Mouse (Mus musculus): ENCODE results near the gene Gad1.

The Gad1 gene

GRCm38 (mm10) chr2:70628397-70628796 lies 75.5 kb downstream of the Gad1 start:
- no peak for DNase-seq (ENCODE audit: low read depth, low spot score)

DNA sequence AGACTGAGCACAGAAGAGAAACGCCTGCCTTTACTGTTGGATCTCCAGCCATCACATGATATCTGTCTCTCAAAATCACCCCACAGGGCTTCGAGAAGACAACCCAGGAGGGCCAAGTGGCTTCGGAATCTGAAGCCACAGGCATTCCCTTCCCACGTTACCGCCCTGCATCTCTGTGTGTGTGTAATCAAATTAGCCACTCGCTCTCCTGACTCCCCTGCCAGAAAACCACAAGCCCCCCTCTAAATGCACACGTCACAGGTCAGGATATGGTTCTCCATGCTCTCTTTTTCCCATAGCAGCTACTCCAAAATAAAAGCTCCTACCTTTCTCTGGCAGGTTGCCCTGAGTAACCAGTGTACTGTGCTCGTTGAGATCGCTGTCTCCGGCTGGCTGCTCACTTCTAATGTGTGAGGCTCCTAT lies 76.5 kb downstream of the Gad1 start:
- no peak for DNase-seq (ENCODE audit: low read depth, low spot score)

DNA sequence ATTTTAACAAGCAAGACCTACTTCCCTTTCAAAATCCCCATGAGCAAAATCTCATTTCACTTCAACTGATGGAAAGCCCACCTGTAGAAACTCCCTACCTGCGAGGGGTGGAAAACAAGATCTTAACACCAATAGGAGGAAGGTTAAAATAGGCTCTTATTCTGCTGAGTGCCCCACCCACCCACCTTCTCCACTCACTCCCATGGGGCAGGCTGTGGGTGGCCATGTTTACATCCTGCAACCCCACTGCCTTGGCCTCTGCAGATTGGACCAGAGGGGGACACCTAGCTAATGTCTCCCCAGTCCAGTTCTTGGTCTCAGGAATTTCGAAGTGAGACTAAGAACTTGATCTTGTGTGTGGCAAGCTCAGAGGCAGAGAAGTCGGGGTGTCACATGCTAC lies 77.0 kb downstream of the Gad1 start:
- DNase-seq (ENCODE audit: low read depth, low spot score) = no peak

GRCm38 (mm10) chr2:70631321-70631720 lies 78.4 kb downstream of the Gad1 start:
- no peak for DNase-seq (ENCODE audit: low read depth, low spot score)

DNA sequence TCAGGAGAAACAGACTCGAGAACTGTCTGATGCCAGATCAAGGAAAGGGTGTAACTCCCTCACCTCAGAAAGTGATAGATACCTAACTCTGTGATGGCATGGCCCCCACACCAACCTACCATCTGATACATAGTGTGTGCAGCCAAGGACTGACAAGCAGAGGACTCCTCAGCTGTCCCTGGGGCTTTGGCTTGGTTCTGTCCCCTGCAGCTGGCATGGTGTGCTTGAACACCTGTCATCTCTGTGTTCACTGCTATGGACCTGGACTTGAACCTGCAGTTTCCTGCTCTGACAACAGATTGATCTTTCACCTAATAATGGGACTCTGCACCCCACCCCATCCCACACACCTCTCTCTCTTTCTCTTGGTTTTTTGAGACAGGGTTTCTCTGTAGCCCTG lies 79.5 kb downstream of the Gad1 start:
- DNase-seq (ENCODE audit: low read depth, low spot score) = no peak

GRCm38 (mm10) chr2:70634028-70634690 lies 81.3 kb downstream of the Gad1 start:
- DNase-seq (ENCODE audit: low read depth, low spot score) = no peak

DNA sequence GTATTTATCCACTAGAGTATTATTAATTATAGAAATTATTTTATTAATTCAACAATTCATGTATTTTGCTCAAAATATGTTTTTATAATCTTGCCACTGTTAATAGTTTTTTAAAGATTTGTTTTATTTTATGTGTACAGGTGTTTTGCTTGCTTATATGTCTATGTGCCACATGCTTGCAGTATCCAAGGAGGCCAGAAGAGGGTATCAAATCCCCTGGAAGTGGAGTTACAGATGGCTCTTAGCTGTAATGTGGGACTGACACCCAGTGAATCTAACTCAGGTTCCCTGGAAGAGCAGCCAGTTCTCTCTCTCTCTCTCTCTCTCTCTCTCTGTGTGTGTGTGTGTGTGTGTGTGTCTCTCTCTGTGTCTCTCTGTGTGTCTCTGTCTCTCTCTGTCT lies 88.1 kb downstream of the Gad1 start:
- no peak for DNase-seq (ENCODE audit: low read depth, low spot score)

GRCm38 (mm10) chr2:70642971-70643565 lies 90.2 kb downstream of the Gad1 start:
- peak; percentile 27 for DNase-seq (ENCODE audit: low read depth, low spot score)

DNA sequence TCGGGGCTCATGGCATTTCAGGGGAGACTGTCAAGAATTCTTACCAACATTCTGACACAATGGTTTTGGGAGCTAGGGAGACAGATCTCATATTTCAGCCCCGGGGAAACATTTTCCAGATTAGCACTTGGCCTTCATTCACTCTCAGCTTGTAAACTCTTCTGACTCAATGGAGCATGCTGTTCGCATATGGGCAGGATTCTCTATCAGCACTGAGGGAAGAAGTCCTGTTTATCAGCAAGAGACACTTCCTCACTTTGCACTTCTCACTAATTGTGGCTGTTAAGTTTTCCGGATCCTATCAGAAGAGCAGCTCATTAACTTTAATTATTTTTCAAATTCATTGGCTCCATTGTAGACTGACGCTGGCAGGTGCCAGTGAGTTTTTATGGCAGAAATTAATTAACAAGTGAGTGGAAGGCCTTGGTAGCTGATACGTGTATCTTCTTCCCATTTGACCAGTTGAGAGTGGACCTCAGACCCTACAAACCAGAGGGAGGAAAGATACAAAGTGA lies 92.5 kb downstream of the Gad1 start:
- no peak for DNase-seq (ENCODE audit: low read depth, low spot score)

DNA sequence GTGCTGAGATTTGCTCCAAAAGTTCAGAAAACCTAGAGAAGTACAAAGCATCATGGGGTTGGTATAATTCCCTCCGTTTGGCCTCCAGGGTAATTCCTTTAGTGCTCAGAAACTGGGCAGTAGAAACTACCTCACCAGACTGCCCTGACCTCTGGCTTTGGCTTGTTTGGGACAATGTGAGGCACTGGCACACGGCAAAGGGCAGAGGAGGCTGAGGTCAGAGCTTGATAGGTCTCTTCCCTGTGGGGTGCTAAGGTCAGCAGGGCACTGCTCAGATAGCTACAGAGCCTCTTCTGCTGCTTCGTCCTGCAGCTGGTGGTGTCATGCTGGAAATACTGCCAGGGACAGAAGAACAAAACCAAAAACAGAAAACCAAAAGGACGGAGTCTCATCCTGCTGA lies 94.8 kb downstream of the Gad1 start:
- DNase-seq (ENCODE audit: low read depth, low spot score) = no peak

DNA sequence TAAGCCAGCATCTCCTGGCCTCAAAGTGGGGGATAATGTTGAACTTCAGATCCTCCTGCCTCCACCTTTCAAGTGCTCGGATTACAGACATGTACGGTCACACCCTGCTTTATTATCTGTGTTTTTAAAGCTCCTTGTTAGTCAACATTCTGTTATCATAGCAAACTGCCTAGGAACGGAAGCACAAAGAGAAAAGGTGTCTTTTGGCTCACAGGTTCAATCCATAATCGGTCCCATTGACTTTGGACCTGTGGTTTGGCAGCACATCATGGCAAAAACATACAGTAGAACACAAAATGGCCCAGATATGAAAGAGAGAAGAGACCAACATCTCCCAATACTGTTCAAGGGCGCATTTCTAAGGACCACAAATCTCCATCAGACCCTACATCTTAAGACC lies 95.4 kb downstream of the Gad1 start:
- no peak for DNase-seq (ENCODE audit: low read depth, low spot score)

- DNase-seq (ENCODE audit: low read depth, low spot score) = no peak
Observed at GRCm38 (mm10) chr2:70649471-70649870, 96.6 kb downstream of the Gad1 start.
